Mouse (Mus musculus) ovary, postnatal 10 days (tissue): ENCODE measurements around the gene Npm1.

Experiments
- DNase-seq: peaks from one replicate; pipeline ENCODE4 v3.0.0; 2022; ENCODE audit warnings: low spot score

Gene Npm1

GRCm38 (mm10) chr11:33146143-33146497, 16.9 kb downstream of the Npm1 start:
- peak; percentile 52 for DNase-seq

- DNase-seq: no peak
These were observed 17.5 kb downstream of the Npm1 start for GRCm38 (mm10) chr11:33145201-33146142.

GRCm38 (mm10) chr11:33143906-33144305, 19.1 kb downstream of the Npm1 start:
- DNase-seq: no peak

GRCm38 (mm10) chr11:33142801-33143200, 20.2 kb downstream of the Npm1 start:
- no peak for DNase-seq

GRCm38 (mm10) chr11:33140111-33140460, 22.9 kb downstream of the Npm1 start:
- DNase-seq: no peak

- no peak for DNase-seq
These were observed 23.4 kb downstream of the Npm1 start for GRCm38 (mm10) chr11:33139458-33140110.

- DNase-seq: no peak
These were observed 24.3 kb downstream of the Npm1 start for GRCm38 (mm10) chr11:33138686-33139085.

GRCm38 (mm10) chr11:33134391-33134986, 28.5 kb downstream of the Npm1 start:
- no peak for DNase-seq

GRCm38 (mm10) chr11:33132619-33133338, 30.2 kb downstream of the Npm1 start:
- no peak for DNase-seq

- DNase-seq: no peak
These were observed 35.9 kb downstream of the Npm1 start for GRCm38 (mm10) chr11:33127058-33127457.

- DNase-seq: no peak
These were observed 40.3 kb downstream of the Npm1 start for GRCm38 (mm10) chr11:33122575-33123268.

- DNase-seq: no peak
These were observed 43.5 kb downstream of the Npm1 start for GRCm38 (mm10) chr11:33119556-33119955.

GRCm38 (mm10) chr11:33119116-33119515, 43.9 kb downstream of the Npm1 start:
- DNase-seq: no peak

- no peak for DNase-seq
These were observed 44.5 kb downstream of the Npm1 start for GRCm38 (mm10) chr11:33118480-33118879.

- no peak for DNase-seq
These were observed 47.2 kb downstream of the Npm1 start for GRCm38 (mm10) chr11:33115796-33116195.

- DNase-seq: no peak
These were observed 50.6 kb downstream of the Npm1 start for GRCm38 (mm10) chr11:33112407-33112806.

- DNase-seq: no peak
These were observed 52.9 kb downstream of the Npm1 start for GRCm38 (mm10) chr11:33110111-33110510.

- DNase-seq: no peak
These were observed 55.5 kb downstream of the Npm1 start for GRCm38 (mm10) chr11:33107540-33107939.

- no peak for DNase-seq
These were observed 58.1 kb downstream of the Npm1 start for GRCm38 (mm10) chr11:33104911-33105316.

- DNase-seq: no peak
These were observed 59.6 kb downstream of the Npm1 start for GRCm38 (mm10) chr11:33103291-33103943.
